Mouse (Mus musculus): ENCODE data around the gene Kdm6b.

The Kdm6b gene

GRCm38 (mm10) chr11:69419443-69419812 is 6.0 kb upstream of the Kdm6b start:
- DNase-seq (ENCODE audit: low spot score) = peak; percentile 61

- peak; percentile 94 for DNase-seq (ENCODE audit: low spot score)
Observed at GRCm38 (mm10) chr11:69418481-69419442, 5.3 kb upstream of the Kdm6b start.

DNA sequence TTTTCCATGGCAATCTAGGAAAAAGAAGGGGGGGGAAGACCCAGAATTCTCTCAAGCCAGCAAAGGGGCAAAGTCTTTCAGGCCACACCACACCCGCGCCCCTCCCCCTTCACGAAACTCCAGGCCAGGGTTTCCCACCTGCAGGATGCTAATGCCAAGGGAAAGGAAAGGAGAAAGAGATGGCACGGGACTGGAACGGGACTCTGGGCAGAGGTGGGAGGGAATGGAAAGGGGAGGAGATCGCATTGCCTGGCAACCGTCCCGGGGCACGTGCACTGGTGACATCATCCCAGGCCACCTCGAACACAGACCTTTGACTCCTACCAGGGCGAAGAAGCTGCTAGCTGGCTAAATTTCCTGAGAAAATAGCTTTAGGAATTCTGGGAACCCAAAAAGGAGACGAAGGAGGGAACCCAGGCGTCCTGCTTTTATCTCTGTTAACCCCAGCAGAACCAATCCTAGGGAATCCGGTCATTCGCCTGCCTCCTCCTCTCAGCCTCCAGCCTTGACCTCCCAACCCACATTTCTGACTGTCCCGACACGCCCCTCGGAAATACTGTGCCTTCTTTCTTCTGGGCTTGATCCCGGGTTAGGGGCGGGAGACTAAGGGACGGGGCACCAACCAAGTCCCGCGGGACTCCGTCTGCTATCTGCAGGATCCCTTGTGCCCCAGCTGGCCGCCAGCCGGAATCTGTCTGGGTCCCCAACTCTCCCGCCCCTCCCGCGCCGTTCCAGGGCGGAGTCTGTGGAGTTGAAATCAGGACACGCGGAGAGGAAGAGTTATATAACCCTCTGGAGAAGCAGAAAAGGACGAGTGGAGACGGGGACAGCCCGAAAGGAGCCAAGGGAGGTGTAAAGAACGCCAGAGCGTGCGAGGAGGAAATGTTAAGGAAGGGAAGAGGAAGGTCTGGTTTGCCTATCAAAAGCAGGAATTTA is 4.2 kb upstream of the Kdm6b start:
- peak; percentile 94 for DNase-seq (ENCODE audit: low spot score)

DNA sequence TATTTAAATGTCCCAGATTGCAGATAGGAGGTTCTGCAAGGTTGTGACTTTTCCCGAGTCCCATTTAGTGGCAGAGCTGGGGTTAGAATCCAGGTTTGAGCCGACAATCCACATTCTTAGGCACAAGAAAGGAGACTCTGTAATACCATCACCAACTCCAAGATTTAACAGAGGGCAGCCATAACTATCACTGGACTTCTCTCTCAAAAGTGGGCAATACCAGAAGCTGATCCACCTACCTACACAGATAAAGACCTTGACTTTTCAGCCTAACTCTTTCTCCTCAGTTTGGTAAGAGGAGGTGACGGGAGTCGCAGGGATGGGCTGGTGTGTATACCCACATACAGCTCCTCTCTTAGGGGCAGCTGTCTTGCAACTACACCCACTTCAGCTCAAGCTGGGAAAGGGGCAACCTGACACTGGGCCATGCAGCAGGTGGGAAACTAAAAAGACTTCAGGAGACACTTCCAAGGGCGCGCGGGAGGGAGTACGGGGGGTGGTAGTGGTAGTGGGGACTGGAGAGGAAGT is 3.5 kb upstream of the Kdm6b start:
- DNase-seq (ENCODE audit: low spot score) = no peak

DNA sequence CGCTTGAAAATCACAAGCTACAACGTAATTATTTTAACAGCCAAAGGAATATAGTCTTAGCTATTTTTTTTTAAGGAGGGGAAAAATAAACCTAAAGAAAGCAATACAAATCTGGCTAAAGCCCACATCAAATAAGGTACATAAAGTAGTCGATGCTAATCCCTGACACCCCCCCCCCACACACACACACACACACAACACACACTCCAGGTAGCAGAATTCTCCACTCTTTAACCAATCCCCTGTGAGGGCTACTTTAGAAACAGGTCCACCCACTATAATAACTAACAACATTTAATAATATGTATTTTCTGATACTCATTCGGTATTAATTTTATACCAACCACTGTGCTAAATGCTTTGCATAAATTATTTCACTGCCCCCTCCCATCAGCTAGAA is 3.0 kb upstream of the Kdm6b start:
- no peak for DNase-seq (ENCODE audit: low spot score)

DNA sequence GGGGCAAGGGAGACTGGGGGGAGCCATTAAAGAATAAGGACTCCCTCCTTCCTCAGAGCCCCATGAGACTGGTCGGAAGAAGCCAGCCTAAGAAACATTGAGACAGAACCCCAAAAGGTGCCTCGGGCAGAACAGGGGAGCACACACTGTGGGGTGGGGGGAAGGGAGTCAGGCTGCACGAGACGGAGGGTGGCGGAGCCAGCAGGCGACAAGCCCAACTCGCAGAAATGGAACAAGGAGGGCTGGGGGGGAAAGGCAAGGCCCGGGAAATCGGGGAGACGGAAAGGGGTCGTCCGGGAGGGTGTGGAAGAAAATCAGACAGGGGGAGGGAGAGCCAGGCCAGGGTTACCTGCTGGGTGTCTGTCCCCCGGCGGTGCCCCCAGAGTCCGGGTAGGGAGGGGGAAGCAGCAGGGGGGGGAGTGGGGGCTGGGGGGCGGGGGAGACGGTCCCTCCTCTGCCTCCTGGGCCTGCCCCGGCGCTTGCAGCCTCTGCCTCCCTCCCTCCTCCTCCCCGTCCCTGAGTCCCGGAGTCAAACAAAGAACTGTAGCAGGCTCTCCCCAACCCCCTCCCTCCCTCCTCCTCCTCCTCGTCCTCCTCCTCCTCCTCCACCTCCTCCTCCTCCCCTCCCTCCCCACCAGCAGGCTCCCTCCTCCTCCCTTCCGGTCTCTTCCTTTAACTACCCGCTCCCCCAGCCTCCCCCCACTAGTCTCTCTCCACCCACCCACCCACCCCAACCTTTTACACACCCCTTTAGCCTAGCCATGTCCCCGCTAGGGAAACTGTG is 2.4 kb upstream of the Kdm6b start:
- peak; percentile 77 for DNase-seq (ENCODE audit: low spot score)

- DNase-seq (ENCODE audit: low spot score) = peak; percentile 68
Observed at GRCm38 (mm10) chr11:69415327-69415667, 1.8 kb upstream of the Kdm6b start.

DNA sequence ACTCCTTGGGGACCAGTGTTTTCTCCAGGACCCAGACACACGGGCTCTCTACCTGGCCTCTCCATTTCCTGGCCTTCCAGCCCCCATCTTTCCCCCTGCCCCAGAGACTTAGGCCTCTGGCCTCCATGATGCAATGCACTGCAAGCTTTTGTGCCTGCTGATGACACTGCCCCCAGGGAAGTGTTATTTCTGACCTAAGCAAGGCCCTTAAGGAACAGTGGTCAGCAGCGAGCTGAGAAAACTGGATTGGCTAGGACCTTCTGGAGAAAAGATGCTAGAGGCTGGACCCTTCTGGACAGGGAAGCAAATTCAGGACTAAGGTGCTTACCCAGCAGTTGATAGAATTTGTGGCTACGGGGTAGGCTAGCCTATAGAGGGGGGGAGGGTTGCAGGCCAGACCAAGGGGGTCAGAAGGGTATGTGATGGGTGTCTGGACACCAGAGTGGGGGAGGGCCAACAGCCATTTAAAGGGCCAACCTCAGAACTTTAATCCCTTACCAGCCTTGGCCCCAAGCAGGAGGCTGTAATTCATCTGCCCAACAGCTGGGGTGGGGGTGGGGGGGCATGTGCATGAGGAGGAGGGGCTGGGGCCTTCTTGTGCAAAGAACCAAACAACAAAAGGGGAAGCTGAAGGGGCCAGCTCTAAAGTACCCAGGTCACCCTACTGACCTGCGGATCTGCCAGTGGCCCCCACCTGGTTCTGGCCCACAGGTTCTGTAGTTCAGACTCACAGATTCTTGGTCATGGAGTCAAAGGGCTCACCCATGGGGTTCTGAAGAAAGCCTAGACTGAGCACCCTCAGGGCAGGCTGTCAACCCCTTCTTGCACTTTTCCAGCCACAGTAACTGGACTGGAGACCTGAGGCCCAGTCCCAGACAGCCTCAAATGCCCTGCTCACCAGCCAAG is 1.2 kb upstream of the Kdm6b start:
- peak; percentile 22 for DNase-seq (ENCODE audit: low spot score)

- DNase-seq (ENCODE audit: low spot score) = no peak
Observed at GRCm38 (mm10) chr11:69412548-69412947, 927 bp downstream of the Kdm6b start.

DNA sequence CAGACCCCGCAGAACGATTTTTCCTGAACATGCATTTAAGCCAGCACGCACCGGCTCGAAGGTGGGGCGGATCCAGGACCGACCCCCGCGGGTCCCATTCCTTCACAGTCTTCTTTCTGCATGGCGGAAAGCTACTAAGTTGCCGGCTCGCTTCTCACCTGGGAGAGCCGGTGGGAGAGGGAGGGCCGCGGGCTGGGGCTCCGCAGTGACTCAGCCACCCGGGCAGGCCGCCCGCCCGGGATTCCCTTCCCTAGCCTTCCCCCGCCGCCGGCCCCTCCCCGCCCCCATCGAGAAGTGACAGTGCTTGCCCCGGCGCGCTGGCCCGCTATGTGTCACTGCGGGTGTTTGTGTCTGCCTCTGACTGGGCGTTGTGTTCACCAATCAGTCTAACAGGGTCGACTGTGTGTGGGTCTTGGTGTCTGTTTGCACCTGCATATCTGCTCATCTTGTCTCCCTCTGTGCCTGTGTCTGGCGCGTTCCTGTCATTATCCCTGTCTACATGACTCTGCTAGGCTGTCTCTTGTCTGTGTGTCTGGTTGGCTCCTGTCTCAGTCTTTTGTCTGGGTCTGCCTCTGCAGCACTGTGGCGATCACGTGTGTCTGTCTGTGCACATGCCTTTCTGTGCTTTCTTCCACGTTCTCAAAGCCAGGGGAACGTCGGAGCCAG is 1.8 kb downstream of the Kdm6b start:
- peak; percentile 56 for DNase-seq (ENCODE audit: low spot score)

DNA sequence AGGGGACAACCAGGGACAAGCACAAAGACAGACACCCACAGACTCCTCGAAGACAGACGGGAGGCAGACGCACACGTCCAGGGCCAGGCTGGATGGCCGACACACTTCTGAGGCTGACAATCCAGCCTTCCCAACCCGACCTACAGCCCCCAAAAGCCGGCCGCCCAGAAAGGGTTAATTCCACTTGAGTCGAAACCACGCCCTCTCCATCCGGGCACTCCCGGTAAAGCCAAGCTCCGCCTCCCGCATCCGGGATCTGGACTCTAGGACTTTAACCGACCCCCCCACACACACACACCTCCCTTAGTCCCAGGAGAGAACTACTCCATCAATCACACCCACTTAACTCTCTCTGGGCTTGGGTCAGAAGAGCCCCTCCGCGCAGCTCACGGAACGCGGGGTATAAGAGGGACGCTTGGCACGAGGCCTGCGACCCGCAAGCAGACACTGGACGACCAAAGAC is 2.4 kb downstream of the Kdm6b start:
- DNase-seq (ENCODE audit: low spot score) = peak; percentile 99

DNA sequence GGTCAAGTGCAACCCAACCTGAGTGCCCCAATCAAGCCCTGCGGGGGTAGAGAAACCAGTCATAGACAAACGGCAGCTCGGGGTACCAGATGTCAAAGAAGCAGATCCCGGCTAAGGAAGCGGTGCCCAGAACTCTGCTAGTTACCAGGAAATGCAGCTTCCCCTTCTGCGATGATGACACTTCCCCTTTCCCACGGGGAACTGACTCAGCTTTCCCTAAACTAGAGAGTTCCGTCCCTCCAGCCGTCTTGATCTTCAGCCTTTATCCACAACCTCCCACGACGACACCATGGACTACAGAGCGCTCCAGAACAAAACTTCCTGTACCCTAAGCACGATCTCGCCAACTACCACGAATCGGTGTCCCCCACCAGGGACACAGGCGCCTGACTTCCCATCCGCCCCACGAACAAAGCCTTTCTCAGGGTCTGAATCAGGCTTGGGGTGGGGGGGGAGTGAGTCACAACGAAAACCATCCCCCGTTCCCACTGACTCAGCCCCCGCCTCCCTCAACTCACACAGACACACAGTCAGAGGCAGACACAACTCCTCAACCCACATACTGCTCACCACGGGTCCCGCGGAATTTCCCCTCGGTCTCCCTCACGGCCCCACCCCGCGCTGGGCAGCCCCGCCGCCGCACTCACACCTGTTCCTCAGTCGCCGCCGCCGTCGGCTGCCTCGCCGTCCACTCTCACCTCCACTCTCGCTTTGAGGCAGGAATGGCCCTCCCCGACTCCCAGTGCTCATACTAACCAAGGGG is 3.0 kb downstream of the Kdm6b start:
- peak; percentile 28 for DNase-seq (ENCODE audit: low spot score)

- DNase-seq (ENCODE audit: low spot score) = no peak
Observed at GRCm38 (mm10) chr11:69410045-69410309, 3.5 kb downstream of the Kdm6b start.

DNA sequence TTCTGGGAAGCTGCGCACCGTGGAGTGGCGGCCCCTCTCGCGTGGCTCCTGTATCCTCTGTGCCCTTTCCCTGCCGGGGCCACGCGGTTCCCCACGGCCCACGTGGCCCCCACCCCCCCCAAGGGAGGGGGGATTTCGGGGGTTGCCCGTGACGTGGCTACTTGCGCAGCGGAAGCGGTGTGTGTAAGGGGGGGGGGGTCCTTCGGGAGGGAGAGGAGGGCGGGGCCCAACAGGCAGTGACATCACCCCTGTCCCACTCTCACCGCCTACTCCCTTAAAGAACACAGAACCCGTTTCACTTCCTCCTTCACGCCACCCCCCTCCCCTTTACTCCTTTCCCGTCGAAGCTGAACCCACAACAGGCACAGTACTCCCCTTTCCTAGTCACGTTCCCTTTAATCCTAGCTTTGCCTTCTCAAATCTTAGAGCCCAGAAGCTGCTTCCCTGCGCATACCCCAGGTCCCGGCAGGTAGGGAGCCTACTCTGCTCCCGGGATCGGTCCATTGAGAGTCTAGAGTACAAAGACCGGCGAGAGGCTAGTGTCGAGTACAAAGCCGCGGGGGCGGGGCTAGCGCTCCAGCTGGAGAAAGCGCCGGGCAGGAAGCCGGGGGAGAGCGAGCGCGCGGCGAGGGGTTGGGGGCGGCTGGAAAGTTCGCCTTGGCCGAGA is 4.0 kb downstream of the Kdm6b start:
- peak; percentile 82 for DNase-seq (ENCODE audit: low spot score)

DNA sequence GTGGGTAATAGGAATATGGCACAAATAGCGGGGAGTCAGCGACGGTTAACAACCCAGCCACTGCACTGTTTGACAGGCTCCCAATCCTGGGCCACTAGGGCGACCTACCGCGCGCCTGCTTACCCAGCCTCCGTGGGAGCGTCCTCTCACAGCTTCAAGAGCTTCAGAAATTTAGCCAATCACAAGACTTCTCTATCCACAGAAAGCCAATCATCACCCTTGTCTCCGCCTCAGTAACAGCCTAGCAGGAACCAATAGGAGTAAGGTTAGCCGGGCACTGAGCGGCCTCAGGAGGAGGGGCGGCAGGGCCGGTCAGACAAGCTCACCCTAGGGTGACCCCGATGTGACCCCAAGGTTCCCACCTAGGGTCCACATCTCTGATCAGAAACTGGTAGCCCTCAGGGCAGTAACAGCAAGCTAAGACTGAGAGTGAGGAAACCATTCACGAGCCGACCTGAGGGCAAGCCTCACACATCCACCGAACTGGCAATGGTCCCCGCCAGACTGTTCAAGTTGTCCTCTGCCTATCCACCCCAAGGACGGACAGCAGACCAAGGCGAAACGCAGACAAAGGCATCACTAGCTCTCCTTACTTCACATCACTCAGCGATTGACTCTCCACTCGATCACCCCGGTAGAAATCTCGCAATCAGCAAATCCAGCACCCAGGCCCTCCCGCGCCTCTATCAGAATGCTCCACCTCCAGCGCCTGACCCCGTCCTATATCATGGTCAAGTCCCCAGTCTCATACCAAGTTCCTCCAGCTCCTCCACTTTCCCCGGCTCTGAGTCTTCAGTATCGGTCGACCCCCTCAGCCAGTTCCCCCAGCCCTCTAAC is 4.7 kb downstream of the Kdm6b start:
- peak; percentile 95 for DNase-seq (ENCODE audit: low spot score)

DNA sequence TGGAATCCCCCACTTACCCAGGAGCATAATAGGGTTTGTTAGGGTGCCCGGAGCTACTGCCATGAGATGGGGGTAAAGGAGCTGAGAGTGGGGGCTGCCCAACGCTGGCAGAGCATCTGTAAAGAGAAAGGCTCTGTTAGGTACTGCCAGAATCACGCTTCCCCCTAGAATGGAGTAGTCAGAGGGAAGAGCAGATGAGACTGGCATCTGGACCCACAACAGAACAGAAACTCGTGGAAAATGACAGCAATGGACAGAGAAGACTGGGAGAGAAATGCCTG is 5.8 kb downstream of the Kdm6b start:
- no peak for DNase-seq (ENCODE audit: low spot score)

- DNase-seq (ENCODE audit: low spot score) = no peak
Observed at GRCm38 (mm10) chr11:69406867-69407723, 6.4 kb downstream of the Kdm6b start.
